Mouse (Mus musculus) hindbrain, embryonic 13.5 days (tissue): ENCODE data around the gene Cd48. TPM values are rescaled to one million over a fixed set of nuclear protein-coding genes. Genes with fewer than 3 reads are reported as not detected.

Source experiments
- ATAC-seq: fragments of 200-750 bp; cut with Nextera tagmentation; 2 replicates; pipeline ENCODE4 v1.8.0; 2017; ENCODE audit warnings: moderate TSS enrichment; ENCODE audit not compliant: low FRiP score
- H3K27ac ChIP-seq: fragments of 300-500 bp; sonication (generic); 2 replicates; pipeline ENCODE4 v1.5.1; 2015; ENCODE audit warnings: inconsistent platforms, mild to moderate bottlenecking, moderate library complexity
- H3K27me3 ChIP-seq: fragments of 300-500 bp; sonication (generic); 2 replicates; pipeline ENCODE4 v1.6.1; 2015; ENCODE audit warnings: mild to moderate bottlenecking, inconsistent platforms
- H3K36me3 ChIP-seq: fragments of 300-500 bp; sonication (generic); 2 replicates; pipeline ENCODE4 v1.6.1; 2015; ENCODE audit warnings: mild to moderate bottlenecking, inconsistent platforms
- H3K4me1 ChIP-seq: fragments of 300-500 bp; sonication (generic); replicated peaks from 2 replicates; pipeline ENCODE4 v1.6.1; 2015; ENCODE audit warnings: inconsistent platforms
- H3K4me2 ChIP-seq: fragments of 300-500 bp; sonication (generic); 2 replicates; pipeline ENCODE4 v1.6.1; 2015; ENCODE audit warnings: inconsistent platforms, mild to moderate bottlenecking, moderate library complexity
- H3K4me3 ChIP-seq: fragments of 300-500 bp; sonication (generic); 2 replicates; pipeline ENCODE4 v1.5.1; 2015; ENCODE audit warnings: mild to moderate bottlenecking, inconsistent platforms
- H3K9ac ChIP-seq: fragments of 300-500 bp; sonication (generic); 2 replicates; pipeline ENCODE4 v1.6.1; 2015; ENCODE audit warnings: mild to moderate bottlenecking, inconsistent platforms
- H3K9me3 ChIP-seq: fragments of 300-500 bp; sonication (generic); 2 replicates; pipeline ENCODE4 v1.6.1; 2016; ENCODE audit warnings: inconsistent platforms
- WGBS: fragments of 180-500 bp; shearing (Covaris S2); methylation state at CpG from one replicate; pipeline ENCODE4 v1.1.7; 2015; 5-methylcytosine and 5-hydroxymethylcytosine counted together
- polyA plus RNA-seq: library from polyadenylated mRNA; unstranded; fragments of >200 nt; fragmentation: Nextera tagmentation; extraction: Ambion mirVana; gene quantifications from 2 replicates; pipeline ENCODE4 v1.2.1, GENCODE M21; 2015

Cd48 gene
- 1.1 and 1.2 TPM in 2 replicates for polyA plus RNA-seq

- ATAC-seq, result no peak
- 93% methylated on average over 14 of the region's 14 CpGs for WGBS
- H3K27me3 ChIP-seq, result no peaks in the 10 kb centered on the region
Observed at GRCm38 (mm10) chr1:171681531-171682299, at the start of gene Cd48. Gene Cd48 (plus strand): TSS chr1:171682009.

GRCm38 (mm10) chr1:171635696-171636095, 46.1 kb upstream of the Cd48 start:
- Histone ChIP-seq H3K4me3 (no peak overlapping the region), H3K4me1 (no peaks in the 10 kb centered on the region), H3K27ac (no peak overlapping the region), H3K4me2 (no peak overlapping the region), H3K9ac (no peak overlapping the region), H3K36me3 (no peaks in the 10 kb centered on the region), H3K27me3 (no peaks in the 10 kb centered on the region), H3K9me3 (no peaks in the 10 kb centered on the region)
- ATAC-seq, result no peak
- 71% methylated on average over 6 of the region's 6 CpGs for WGBS

More at GRCm38 (mm10) chr1:171681531-171682299, at the start of gene Cd48:
- Histone ChIP-seq H3K4me1 (no peaks in the 10 kb centered on the region), H3K4me2 (no peak within 1 kb of the TSS), H3K9me3 (no peaks in the 10 kb centered on the region), H3K9ac (no peak within 1 kb of the TSS), H3K4me3 (no peak within 1 kb of the TSS), H3K27ac (no peak within 1 kb of the TSS), H3K36me3 (no peaks in the 10 kb centered on the region)

GRCm38 (mm10) chr1:171637101-171637500, 44.7 kb upstream of the Cd48 start:
- WGBS, result 88% methylated on average over 8 of the region's 8 CpGs
- Histone ChIP-seq H3K4me2 (no peak overlapping the region), H3K4me3 (no peak overlapping the region), H3K27me3 (no peaks in the 10 kb centered on the region), H3K9ac (no peak overlapping the region), H3K4me1 (no peaks in the 10 kb centered on the region), H3K27ac (no peak overlapping the region), H3K9me3 (no peaks in the 10 kb centered on the region), H3K36me3 (no peaks in the 10 kb centered on the region)
- no peak for ATAC-seq

GRCm38 (mm10) chr1:171638686-171639085, 43.1 kb upstream of the Cd48 start:
- Histone ChIP-seq H3K4me2 (no peak overlapping the region), H3K9ac (no peak overlapping the region), H3K9me3 (no peaks in the 10 kb centered on the region), H3K27ac (no peak overlapping the region), H3K4me1 (no peaks in the 10 kb centered on the region), H3K27me3 (no peaks in the 10 kb centered on the region), H3K4me3 (no peak overlapping the region), H3K36me3 (no peaks in the 10 kb centered on the region)
- ATAC-seq, result no peak
- WGBS, result 81% methylated on average over 2 of the region's 2 CpGs

GRCm38 (mm10) chr1:171640796-171641195, 41.0 kb upstream of the Cd48 start:
- H3K36me3 ChIP-seq, result no peaks in the 10 kb centered on the region
- H3K4me1 ChIP-seq, result no peaks in the 10 kb centered on the region
- H3K27ac ChIP-seq, result no peak overlapping the region
- H3K9ac ChIP-seq, result no peak overlapping the region
- no peaks in the 10 kb centered on the region for H3K9me3 ChIP-seq
- no peak for ATAC-seq
- WGBS, result 95% methylated on average over 6 of the region's 6 CpGs
- H3K4me3 ChIP-seq, result no peak overlapping the region
- H3K27me3 ChIP-seq, result no peaks in the 10 kb centered on the region
- H3K4me2 ChIP-seq, result no peak overlapping the region

GRCm38 (mm10) chr1:171643612-171644011, 38.2 kb upstream of the Cd48 start:
- Histone ChIP-seq H3K4me2 (no peak overlapping the region), H3K4me3 (no peak overlapping the region), H3K27ac (no peak overlapping the region), H3K27me3 (no peaks in the 10 kb centered on the region), H3K9ac (no peak overlapping the region), H3K9me3 (no peaks in the 10 kb centered on the region), H3K36me3 (no peaks in the 10 kb centered on the region), H3K4me1 (no peaks in the 10 kb centered on the region)
- 84% methylated on average over 7 of the region's 7 CpGs for WGBS
- no peak for ATAC-seq

GRCm38 (mm10) chr1:171646429-171646940, 35.3 kb upstream of the Cd48 start:
- no peak overlapping the region for H3K4me2 ChIP-seq
- no peak overlapping the region for H3K27ac ChIP-seq
- no peaks in the 10 kb centered on the region for H3K9me3 ChIP-seq
- WGBS, result 80% methylated on average over 5 of the region's 5 CpGs
- no peak overlapping the region for H3K4me3 ChIP-seq
- no peak for ATAC-seq
- H3K27me3 ChIP-seq, result no peaks in the 10 kb centered on the region
- H3K9ac ChIP-seq, result no peak overlapping the region
- H3K4me1 ChIP-seq, result no peaks in the 10 kb centered on the region
- H3K36me3 ChIP-seq, result no peaks in the 10 kb centered on the region

GRCm38 (mm10) chr1:171647716-171648115, 34.1 kb upstream of the Cd48 start:
- H3K27ac ChIP-seq, result no peak overlapping the region
- no peak overlapping the region for H3K4me3 ChIP-seq
- H3K4me1 ChIP-seq, result no peaks in the 10 kb centered on the region
- no peak overlapping the region for H3K9ac ChIP-seq
- H3K9me3 ChIP-seq, result no peaks in the 10 kb centered on the region
- H3K27me3 ChIP-seq, result no peaks in the 10 kb centered on the region
- H3K36me3 ChIP-seq, result no peaks in the 10 kb centered on the region
- ATAC-seq, result no peak
- WGBS, result 85% methylated on average over 5 of the region's 5 CpGs
- H3K4me2 ChIP-seq, result no peak overlapping the region

- no peak overlapping the region for H3K9ac ChIP-seq
- no peaks in the 10 kb centered on the region for H3K4me1 ChIP-seq
- H3K4me2 ChIP-seq, result no peak overlapping the region
- no peak overlapping the region for H3K27ac ChIP-seq
- H3K27me3 ChIP-seq, result no peaks in the 10 kb centered on the region
- no peaks in the 10 kb centered on the region for H3K36me3 ChIP-seq
- no peaks in the 10 kb centered on the region for H3K9me3 ChIP-seq
- no peak for ATAC-seq
- WGBS, result 84% methylated on average over 8 of the region's 8 CpGs
- no peak overlapping the region for H3K4me3 ChIP-seq
Observed at GRCm38 (mm10) chr1:171648840-171649239, 33.0 kb upstream of the Cd48 start.

GRCm38 (mm10) chr1:171652734-171653133, 29.1 kb upstream of the Cd48 start, which contains the start of gene Slamf7:
Gene Slamf7 (minus strand): TSS chr1:171653035.
- Histone ChIP-seq H3K9me3 (no peaks in the 10 kb centered on the region), H3K4me1 (no peaks in the 10 kb centered on the region), H3K27ac (no peak within 1 kb of the TSS), H3K9ac (no peak within 1 kb of the TSS), H3K4me3 (no peak within 1 kb of the TSS), H3K27me3 (no peaks in the 10 kb centered on the region), H3K4me2 (no peak within 1 kb of the TSS), H3K36me3 (no peaks in the 10 kb centered on the region)
- WGBS, result 93% methylated on average over 5 of the region's 5 CpGs
- no peak for ATAC-seq

- Histone ChIP-seq H3K36me3 (no peaks in the 10 kb centered on the region), H3K4me2 (no peak overlapping the region), H3K9ac (no peak overlapping the region), H3K4me3 (no peak overlapping the region), H3K4me1 (no peaks in the 10 kb centered on the region), H3K27me3 (no peaks in the 10 kb centered on the region), H3K9me3 (no peaks in the 10 kb centered on the region), H3K27ac (no peak overlapping the region)
- WGBS, result 82% methylated on average over 5 of the region's 5 CpGs
- ATAC-seq, result no peak
Observed at GRCm38 (mm10) chr1:171658561-171658991, 23.2 kb upstream of the Cd48 start.

GRCm38 (mm10) chr1:171660423-171660822, 21.4 kb upstream of the Cd48 start:
- ATAC-seq, result no peak
- no peaks in the 10 kb centered on the region for H3K4me1 ChIP-seq
- H3K4me2 ChIP-seq, result no peak overlapping the region
- no peak overlapping the region for H3K27ac ChIP-seq
- H3K9me3 ChIP-seq, result no peaks in the 10 kb centered on the region
- no peaks in the 10 kb centered on the region for H3K27me3 ChIP-seq
- H3K4me3 ChIP-seq, result no peak overlapping the region
- H3K9ac ChIP-seq, result no peak overlapping the region
- 98% methylated on average over 1 of the region's 1 CpGs for WGBS
- no peaks in the 10 kb centered on the region for H3K36me3 ChIP-seq

GRCm38 (mm10) chr1:171661482-171661881, 20.3 kb upstream of the Cd48 start:
- Histone ChIP-seq H3K27me3 (no peaks in the 10 kb centered on the region), H3K4me3 (no peak overlapping the region), H3K9me3 (no peaks in the 10 kb centered on the region), H3K4me1 (no peaks in the 10 kb centered on the region), H3K27ac (no peak overlapping the region), H3K9ac (no peak overlapping the region), H3K4me2 (no peak overlapping the region), H3K36me3 (no peaks in the 10 kb centered on the region)
- no peak for ATAC-seq
- 53% methylated on average over 2 of the region's 2 CpGs for WGBS
